ENCODE assay signal across 11 mouse cellular contexts in the genomic region with DNA sequence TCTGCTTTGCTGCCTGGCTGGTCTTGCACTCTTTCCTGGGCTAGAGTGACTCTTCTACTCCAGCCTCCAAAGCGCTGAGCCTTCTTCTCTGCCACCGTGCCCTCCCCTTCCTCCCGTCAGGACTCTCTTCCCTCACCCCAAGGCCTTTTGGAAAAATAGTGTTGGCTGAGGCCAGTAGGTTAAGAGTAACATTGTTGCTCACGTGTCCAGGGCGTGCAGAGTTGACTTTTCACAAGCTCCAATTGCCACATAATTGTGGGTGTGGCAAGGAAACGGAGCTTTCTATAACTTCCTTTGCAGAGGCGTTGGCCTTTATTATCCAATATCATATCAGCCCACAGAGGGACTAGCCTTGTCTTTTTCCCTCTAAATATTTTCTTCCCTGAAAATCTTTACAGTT. TPM values are rescaled to one million over a fixed set of nuclear protein-coding genes. Genes with fewer than 3 reads are reported as not detected.
DNase-seq lines count a peak whose midpoint lies in the region; ATAC-seq and TF ChIP-seq lines count a peak whose summit lies in the region.
"Had no signal": no experiment of that assay in that cellular context is flagged by ENCODE, and none has a peak within 500 bp of the region (broad histone marks: within the 10 kb centered on the region; RNA-seq: fewer than 3 reads in every experiment).

No protein-coding gene starts in this region.

- DNase-seq in kidney, postnatal 25 days = peak; percentile 13 to 48
- DNase-seq in kidney, adult 18-20 months = no peak
- peak; percentile 56 to 73 for DNase-seq in adrenal gland, postnatal 36 days
- DNase-seq in liver, postnatal 0 days = peak; percentile 53
- DNase-seq in layer of hippocampus, adult 11-12 months (ENCODE audit: low spot score) = no peak
- no peak for DNase-seq in spleen, adult 12 weeks (ENCODE audit: low spot score)
- DNase-seq: kidney, postnatal 14 days had no signal

- TF ChIP-seq EP300 in liver, postnatal 0 days (IDR thresholded peaks at IDR 0.05; ENCODE audit: low read depth) = peak; percentile 45; the same call in 1 of the 2 replicates

- no peak overlapping the region for H3K9ac ChIP-seq in liver, postnatal 0 days (replicated peaks)
- H3K9ac ChIP-seq: heart, embryonic 12.5 days; hindbrain, embryonic 14.5 days had no signal

- no peaks in the 10 kb centered on the region for H3K27me3 ChIP-seq in liver, postnatal 0 days (ENCODE audit: insufficient read depth, low read length)
- H3K27me3 ChIP-seq: heart, embryonic 12.5 days had no signal

- no peak overlapping the region for H3K4me2 ChIP-seq in liver, postnatal 0 days (ENCODE audit: low read depth, low read length)
- H3K4me2 ChIP-seq: heart, embryonic 12.5 days; hindbrain, embryonic 14.5 days had no signal

- H3K4me3 ChIP-seq in liver, postnatal 0 days (ENCODE audit: low read depth, low read length) = no peak overlapping the region
- H3K4me3 ChIP-seq: heart, embryonic 12.5 days had no signal

- H3K27ac ChIP-seq in liver, postnatal 0 days (ENCODE audit: low read depth) = peak overlapping the region; percentile 62; the same call in 1 of the 2 replicates
- H3K27ac ChIP-seq: hindbrain, embryonic 14.5 days had no signal

- ATAC-seq in liver, postnatal 0 days = peak; percentile 54
- ATAC-seq in neutrophil, adult 5-6 weeks (ENCODE audit: extremely low read depth, insufficient number of reproducible peaks, low FRiP score, poor library complexity, severe bottlenecking) = peak; percentile 26; the same call in 1 of the 2 replicates
- ATAC-seq in cerebellum, adult (ENCODE audit: insufficient number of reproducible peaks, low FRiP score, low TSS enrichment) = no peak

- WGBS in liver, postnatal 0 days (ENCODE audit: insufficient replicate concordance) = 34% methylated on average over 7 of the region's 7 CpGs

- TF ChIP-seq CTCF in liver, postnatal 0 days (IDR thresholded peaks at IDR 0.05; ENCODE audit: low read depth) = no peak

- peaks cover 8% of the 10 kb centered on the region; the same call in 1 of the 2 replicates for H3K4me1 ChIP-seq in liver, postnatal 0 days (ENCODE audit: insufficient read depth)

- peaks cover 20% of the 10 kb centered on the region for H3K36me3 ChIP-seq in liver, postnatal 0 days (replicated peaks; ENCODE audit: insufficient read depth, low read length)

- H3K9me3 ChIP-seq in liver, postnatal 0 days (ENCODE audit: low read length) = no peaks in the 10 kb centered on the region
- H3K9me3 ChIP-seq: heart, embryonic 12.5 days had no signal

RNA-seq across cellular contexts. Expression of a gene that starts 15.7 kb away (rescaled TPM):
- total RNA-seq in adrenal gland, postnatal 36 days (2021) = 10 to 100 TPM; 50.3 to 57.9 TPM
- polyA plus RNA-seq in liver, postnatal 0 days (2015; fragmentation: Nextera tagmentation; extraction: Ambion mirVana) = 3.6 and 4.1 TPM in 2 replicates
- 24.4 and 24.9 TPM in 2 replicates for total RNA-seq in neutrophil, adult 5-6 weeks (2017)

RNA-seq across cellular contexts. Expression of a gene that starts 17.9 kb away (rescaled TPM):
- total RNA-seq in adrenal gland, postnatal 36 days (2021) = 10 to 100 TPM; 71.5 to 80.4 TPM
- polyA plus RNA-seq in liver, postnatal 0 days (2015; fragmentation: Nextera tagmentation; extraction: Ambion mirVana) = 53.5 and 57.7 TPM in 2 replicates
- 44.0 and 47.8 TPM in 2 replicates for total RNA-seq in neutrophil, adult 5-6 weeks (2017)

Comparison
In these comparisons a context has a peak if more than half of its experiments do, and no peak if none do; other contexts are left out.
1. DNase-seq: peak in kidney, postnatal 25 days (2 of 2), adrenal gland, postnatal 36 days (2 of 2) and liver, postnatal 0 days (single experiment); none in kidney, adult 18-20 months (single experiment), layer of hippocampus, adult 11-12 months (single experiment) and spleen, adult 12 weeks (single experiment).